Mouse (Mus musculus) kidney, adult 8-10 months (tissue): ENCODE data around the gene Trpm3.

Experiments
- DNase-seq, 2 experiments: peaks; one replicate each; pipeline ENCODE4 v3.0.0; 2022

The Trpm3 gene

DNA sequence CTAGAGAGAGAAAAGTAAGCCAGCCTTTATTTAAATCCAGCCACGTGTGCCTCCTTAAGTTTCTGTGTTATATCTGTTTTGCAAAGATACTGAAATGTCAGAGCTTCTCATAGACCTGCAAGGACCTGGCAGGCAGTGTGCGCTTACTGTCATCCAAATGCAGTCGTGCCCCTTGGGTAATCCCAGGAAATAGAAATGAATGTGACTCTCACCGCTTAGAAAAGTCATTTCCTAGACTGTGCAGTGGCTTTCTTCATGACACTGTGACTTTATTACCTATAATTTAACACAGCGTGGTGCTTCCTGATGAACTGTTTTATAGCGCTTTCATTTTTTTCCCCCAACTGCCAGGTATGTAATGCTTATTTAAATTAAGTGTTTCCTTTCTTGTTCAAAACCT lies 379.7 kb downstream of the Trpm3 start:
- no peak for DNase-seq

DNA sequence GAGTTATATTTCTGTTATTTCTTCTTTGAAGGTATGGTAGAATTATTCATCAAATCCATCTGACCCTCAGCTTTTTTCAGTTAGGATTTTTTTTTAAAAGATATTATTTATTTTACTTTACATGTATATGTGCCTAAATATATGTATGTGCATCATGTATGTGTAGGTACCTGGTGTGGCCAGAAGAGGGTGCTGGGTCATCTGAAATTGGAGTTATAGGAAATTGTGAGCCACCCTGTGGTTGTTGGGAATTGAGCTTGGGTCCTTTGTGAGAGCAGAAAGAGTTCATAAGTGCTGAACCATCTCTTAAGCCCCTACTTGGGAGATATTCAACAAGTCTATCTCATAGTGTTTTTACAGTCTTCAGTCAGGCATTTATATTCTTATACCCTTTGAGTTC lies 389.1 kb downstream of the Trpm3 start:
- no peak for DNase-seq

DNA sequence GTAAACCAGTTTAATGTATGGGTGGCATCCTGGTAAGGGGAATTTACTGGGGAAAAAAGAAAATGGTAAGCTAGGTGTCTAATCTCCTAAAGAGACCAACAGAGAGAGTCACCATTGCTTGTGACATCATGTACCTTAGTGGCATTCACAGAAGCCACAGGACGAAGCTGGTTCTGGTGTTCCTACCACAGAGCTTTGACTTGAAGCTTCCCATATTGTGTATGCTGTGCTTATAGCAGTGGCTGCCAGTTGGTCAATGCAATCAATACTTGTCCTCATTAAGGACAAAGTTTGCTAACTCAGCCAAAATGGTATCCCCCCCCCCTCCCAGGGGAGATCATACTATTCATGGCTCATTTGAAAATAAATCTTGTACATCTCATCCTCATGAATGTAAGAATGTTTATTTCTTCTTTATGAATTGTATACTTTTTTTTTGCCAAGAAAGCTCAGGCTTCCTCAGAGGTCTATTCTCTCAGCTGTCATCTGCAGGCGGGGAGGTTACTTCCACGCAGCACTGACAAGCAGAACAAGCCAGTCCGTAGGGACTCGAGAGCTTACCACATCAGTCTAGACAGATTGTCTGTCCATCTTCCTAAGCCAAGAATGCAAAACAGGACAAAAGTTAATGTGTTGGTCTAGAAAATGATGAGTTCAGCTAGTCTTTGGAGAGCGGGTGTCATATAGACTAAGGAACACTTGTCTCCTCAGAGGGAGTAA lies 404.3 kb downstream of the Trpm3 start:
- DNase-seq: no peak

DNA sequence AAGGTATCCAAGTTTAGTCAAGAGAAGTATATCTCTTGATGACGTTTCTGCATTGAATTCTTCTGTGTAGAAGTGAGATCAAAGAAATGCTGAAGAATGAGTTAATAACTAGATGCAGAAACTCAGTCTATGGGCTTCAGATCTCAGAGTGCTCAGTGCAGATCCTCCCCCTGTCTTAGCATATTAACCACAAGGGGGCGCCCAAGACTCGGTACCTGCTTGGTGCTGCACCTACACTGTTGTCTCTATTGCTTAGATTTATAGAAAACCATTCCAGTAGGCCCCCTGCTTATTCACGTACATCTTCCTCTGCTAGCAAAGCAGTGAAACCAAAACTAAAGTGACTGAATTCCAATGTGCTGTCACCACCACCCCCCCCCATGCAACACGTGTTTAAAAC lies 413.3 kb downstream of the Trpm3 start:
- DNase-seq: peak; percentile 27 to 60

DNA sequence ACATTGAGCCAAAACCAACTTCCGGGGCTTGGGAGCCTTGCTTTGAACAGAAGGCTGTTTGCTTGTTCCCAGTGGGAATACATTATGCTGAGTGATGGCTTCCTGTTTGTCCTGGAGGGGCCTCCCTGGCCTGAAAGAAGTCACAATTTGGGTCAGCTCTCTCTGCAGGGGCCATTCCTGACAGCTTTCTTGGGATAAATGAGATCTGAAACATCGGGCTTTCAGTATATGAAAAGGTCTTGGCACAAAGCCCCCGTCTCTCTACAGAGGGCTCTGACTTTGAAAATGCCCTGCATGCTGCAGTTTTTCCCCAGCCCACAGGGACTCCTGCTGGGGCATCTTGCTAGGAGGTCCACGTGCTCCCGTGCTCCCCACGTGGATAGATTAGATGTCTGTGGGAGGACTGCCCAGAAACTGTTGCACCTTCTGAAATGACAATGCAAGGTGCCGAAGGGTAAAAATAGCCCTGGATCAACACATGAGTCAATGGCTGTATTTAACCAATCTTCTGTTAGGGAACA lies 415.6 kb downstream of the Trpm3 start:
- DNase-seq: peak; percentile 20 to 42

DNA sequence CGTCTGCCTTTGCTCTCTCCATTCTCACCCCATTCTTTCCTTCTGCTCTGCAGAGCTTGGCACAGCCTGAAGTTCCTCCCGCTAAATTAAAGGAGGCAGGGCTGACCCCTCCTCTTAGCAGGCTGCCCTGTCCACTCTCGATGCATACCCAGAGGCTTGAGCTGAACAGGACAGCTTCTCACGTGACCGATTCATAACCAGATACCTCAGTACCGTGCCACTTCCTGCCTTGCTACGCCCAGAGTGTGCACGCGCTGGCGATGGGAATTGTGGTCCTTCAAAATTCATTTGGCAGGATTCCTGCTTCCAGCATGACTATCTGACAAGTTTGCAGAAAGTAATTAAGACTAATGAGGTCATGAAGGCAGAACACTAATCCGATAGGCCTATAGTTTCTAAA lies 433.6 kb downstream of the Trpm3 start:
- DNase-seq: no peak

DNA sequence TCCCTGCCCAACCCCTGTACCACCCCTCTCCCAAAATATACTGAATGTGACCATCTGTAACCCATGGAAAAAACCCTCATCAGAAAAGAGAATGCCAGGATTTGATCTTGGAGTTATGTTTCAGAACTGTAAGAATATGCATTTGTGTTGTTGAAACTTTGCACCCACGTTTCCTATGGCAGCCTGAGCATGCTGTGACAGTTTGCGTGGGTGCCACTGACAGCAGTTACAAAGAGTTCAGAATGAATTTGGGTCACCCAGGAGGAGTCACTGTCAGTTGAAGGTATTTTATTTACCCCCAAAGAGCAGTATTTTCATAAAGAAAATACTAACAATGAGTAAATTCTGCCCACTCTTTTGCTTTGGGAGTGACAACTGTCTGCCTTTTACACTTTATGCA lies 434.0 kb downstream of the Trpm3 start:
- DNase-seq: no peak

DNA sequence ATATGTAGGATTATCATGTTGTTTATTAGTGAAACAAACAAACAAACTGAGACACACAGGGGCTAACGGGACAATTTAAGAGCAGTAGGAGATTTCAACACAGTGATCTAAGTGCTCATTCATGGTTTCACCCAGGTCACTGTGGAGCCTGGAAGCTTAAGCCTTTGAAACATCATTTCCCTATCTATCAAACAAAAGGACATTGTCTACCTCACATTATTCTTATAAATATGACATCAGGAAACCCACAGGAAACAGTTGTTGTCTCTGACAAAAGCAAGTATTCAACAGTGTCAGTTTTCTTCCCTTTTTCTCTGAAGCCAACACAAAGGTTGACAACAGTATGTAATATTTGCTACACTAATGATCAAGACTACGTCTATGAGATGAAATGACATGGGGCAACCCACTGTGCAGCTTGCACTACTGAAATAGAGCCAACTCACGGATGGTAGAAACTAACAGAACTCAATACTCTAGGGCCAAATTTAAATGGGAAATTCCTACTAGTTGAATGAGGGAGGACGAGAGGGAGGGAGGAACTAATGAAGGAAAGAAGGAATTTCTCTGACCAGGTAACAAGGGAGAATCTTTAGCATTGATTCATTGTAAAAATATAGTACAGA lies 443.4 kb downstream of the Trpm3 start:
- no peak for DNase-seq

DNA sequence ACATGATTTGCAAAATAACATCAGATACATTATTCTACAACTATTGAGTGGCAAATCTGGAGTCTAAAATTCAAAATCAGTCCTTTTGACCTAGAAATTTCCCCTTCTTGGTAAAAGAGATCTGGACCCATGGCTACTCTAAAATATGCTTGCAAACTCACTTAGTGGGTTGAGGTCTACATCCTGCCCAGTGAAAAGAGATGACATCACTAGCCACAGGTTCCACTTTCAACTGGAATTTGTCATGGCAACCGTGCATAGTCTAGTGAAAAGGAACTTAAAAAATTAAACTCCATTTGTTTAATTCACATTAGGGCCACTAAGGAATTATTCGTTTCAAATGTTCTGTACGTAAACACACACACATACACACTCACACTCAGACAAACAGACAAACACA lies 455.6 kb downstream of the Trpm3 start:
- DNase-seq: no peak

DNA sequence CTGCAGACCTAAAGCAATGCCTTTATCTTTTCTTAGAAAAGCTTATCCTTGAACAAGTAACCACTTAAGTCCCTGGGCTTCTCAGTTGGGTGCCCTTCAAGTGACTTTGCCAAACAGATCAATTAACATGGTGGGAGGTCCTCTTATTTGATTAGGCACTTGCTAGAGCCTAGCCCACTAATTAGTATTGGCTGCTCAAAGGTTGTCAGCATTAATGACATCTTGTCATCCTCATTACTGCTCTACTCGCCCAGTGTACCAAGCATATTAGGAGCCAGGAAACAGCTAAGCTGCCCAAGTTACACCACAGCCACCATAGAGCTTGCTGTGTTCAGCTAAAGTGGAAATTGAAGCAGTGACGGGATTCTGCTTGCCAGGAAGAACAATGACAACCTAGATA lies 456.4 kb downstream of the Trpm3 start:
- no peak for DNase-seq

DNA sequence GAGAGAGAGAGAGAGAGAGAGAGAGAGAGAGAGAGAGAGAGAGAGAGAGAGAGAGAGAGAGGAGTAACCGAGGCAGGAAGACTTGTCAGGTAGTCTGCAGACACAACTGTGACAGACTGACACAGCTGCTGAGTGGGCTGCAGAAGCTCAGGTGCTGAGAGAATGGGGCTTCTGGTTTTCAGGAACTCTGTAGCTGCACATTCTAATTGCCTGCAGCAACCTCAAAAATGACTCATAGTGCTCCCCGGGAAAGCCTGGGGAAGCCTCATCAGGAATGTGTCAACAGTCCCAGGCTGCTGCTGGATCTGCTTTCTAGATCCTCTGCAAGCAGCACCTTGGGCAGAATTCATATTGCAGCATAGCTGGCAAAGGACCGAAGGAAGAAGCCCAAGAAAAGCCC lies 457.9 kb downstream of the Trpm3 start:
- no peak for DNase-seq

DNA sequence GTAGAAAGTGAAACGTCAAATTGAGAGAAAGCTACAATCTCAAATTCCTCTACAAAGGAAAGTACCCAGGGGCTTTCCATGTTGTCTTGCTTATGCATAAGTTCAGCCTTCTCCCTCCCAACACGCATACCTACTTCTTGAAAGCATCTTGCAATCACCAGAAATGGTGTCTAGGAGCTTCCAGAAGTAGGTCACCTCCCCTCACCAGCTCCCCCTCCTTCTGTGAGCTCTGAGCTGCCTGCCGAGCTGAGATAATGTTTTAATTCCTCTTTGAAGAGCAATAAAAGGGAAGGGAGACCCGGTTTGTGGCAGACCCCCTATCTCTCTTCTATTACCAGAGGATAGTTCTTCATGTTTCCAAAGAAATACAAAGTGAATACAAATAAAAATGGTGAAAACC lies 465.5 kb downstream of the Trpm3 start:
- no peak for DNase-seq

DNA sequence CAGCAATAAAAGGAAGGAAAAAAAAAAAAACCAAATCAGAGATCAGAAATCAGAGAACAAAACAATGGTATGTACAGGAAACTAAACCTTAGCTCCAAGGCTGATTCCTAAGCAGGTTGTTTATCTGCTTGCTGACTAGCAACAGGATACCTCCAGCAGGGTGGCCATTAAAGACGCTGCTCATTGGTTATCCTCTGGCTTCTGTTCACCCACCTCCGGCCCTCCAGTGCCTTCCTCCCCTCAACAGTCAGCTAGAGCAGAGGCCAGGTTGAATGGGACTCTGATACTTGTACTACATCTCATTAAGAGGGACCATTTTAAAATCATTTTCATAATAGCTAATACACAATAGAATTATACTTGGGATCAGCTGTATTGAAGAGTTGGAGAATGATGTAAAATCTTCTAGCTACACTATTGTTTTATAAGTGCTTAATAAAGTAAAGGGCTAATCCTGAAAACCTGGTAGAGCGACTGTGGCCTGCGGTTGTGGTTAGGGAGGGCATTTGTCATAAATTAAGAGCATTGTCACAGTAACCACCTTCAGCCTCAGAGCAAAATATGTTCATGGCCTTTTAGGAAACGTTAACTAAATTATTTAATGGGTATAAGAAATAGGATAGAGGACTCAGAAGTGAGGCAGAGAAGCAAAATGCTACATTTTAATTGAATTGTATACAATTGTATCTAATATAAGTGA lies 469.3 kb downstream of the Trpm3 start:
- no peak for DNase-seq

DNA sequence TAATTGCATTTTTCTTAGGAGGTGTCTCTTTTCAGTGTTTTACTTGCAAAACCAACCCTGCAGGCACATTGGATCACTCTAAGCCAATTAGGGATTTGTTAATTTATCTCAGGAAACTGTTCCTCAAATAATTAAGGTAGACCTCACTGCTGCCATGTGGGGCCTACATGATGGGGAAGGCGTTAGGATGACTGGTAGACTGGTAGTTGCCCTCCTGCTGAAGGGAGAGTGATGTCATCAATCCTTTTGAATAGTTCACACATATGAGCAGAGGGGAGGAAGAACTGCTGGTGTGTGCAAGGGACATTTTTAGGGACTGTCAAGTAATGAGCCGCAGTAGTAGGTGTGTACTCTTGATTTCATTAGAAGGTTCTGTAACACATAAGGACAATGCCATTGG lies 472.8 kb downstream of the Trpm3 start:
- DNase-seq: no peak

DNA sequence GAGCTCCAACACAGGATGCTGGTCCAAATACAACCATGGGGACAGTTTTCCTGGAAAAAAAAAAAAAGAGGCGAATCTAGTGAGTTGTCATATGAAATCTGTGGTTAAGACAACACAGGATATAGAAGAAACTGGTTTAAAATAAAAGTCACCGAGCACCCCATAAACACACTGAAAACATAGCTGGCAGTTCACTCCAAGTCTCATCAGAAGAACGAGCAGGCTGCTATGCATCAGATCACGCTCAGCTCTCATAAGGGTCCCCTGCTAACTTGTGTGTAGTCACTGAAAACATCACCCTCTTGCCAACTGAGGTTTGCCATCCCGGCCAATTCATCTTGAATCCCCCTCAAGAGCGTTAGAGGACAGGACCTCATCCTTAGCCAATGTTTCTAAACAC lies 476.5 kb downstream of the Trpm3 start:
- no peak for DNase-seq

DNA sequence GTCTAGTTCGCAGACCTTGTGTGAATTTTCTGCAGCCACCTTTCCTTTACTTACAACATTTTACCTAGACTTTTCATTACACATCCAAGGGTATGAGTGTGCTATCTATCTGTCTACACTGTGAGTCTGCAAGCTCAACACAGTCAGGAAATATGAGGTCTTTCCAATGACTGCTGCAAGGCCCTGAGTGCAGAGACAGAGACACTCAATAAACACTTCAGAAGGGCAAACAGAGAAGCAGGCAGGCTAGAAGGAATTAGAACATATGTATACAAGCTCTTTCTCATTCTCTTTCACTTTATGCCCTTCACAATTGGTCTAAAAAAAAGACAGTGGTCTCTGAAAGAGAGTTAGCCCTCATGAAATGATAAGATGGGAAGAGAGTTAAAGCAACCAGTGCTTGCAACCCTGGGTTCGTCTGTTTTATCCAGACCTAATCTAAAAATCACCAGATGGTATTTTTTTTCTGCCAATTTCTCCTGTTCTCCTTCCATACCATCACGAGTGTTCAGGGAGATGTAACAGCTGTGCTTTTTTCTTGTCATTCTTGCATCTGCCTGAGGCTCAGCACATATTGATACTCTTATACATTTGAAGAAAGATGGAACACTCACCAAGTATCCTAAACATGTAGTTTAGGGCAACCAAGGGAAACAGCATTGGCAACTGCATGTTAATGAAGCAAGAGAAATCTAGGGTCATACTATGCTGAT lies 486.1 kb downstream of the Trpm3 start:
- DNase-seq: no peak

DNA sequence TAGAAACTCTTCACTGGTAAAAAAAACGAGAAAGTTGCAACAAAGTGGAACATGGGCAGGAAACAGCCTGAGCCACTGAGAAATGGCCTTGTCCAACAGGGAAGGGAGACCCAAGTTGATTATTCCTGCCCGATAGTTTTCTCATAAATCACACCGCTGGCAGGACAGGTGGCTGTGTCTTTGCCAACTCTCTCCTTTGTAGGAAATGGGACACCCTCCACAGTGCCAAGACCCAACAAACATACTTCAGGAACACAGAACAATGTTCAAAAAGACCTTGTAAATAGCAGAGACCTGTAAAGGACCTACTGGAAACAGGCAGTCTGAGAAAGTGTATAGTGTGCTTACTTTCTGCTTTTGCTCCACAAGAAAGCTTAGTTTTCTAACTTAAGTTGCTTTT lies 490.0 kb downstream of the Trpm3 start:
- DNase-seq: no peak

DNA sequence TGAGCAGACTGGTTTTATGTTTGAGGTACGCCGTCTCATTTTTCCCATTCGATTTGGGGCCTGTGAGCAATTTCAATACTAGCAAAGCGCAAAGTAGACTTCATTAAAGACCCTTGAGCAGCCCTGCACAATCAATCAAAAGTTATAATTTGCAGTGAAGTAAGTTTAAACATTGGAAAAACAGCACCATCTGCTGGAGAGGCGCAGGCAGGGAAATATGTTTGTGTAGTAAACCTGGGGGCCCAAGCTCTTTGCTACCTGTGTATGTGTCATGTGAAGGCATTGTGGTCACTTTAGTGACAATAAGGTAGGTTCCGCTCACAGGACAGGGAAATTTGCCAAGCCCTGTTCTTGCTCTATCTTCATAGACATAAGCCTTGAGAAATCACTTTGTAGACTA lies 492.5 kb downstream of the Trpm3 start:
- peak in 1 of 2 experiments; percentile 49 for DNase-seq

DNA sequence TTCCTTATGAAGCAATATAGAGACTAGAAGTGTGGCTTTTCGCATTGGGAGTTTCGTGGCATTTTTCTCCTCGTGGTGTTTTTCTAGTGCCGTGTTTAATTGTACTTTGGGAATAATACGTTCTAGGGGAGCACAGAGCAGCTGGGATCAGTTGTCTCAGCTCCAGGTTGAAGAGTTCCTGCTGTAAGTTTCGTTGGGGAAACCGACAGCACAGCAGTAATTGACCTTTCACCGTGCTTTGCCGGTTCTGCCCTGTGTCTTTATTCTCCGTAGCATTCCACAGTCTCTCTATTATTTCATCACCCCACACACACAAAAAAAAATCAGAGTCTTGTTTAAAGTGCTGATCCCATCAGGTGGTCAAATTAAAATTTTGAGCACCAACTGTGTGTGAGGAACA lies 496.8 kb downstream of the Trpm3 start:
- DNase-seq: no peak

DNA sequence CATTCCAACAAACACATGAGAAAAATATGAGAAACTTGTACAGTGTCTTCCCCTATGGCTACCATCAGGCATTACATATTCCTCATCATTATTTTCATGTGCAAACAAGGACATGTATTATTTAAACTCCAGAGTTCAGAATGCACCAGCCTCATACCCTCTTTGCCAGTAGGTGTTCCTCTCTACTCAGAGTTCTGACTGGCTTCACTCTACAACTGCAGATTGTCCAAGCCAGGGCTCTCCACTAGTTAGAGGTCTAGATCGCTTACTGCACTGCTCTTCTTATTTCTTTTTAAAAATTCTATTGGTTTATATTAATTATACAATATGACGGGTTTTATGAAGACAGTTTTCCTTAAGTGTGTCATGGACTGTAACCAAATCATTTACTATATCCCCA lies 498.9 kb downstream of the Trpm3 start:
- no peak for DNase-seq

DNA sequence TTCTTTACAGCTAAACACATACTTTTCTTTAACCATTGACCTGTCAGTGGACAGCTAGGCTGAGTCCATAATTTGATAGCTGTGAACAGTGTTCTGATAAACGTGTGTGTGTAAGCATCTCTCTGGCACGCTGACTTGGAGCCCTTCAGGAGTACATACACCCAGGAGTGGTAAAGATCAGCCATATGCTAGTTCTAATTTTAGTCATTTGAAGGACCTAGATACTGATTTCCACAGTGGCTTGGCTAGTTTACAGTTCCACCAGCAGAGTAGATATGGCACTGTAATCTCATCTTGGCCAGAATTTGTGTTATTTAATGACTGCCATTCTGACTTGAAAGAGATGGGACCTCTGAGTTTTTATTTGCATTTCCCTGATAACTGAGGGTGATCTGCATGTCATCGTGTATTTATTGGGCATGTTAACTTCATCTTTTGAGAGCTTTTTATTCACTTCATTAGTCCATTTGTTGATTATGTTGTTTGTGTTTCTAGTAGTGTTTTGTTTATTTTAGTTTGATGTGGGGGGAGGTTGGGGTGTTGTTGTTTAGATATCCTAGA lies 499.6 kb downstream of the Trpm3 start:
- DNase-seq: no peak

DNA sequence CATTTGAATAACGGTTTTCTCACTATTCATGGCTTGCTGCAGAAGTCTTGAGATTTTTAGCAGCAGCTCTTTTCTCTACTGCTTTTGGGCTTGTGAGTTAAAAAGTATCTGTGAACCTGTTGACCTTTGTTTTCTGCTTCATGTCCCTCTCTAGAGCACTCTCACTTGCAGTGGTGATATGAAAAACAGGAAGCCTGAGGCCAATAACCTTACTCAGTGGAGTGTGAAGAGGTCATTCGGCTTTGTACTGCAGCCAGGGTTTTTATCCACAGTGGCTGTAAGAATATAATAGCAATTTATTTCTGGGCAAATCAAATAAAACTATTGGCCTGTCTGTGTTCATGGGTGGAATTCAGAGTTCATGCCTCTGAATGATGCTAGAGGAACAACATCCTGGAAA lies 503.3 kb downstream of the Trpm3 start:
- DNase-seq: peak; percentile 62 to 71
